Mouse (Mus musculus): ENCODE data around the gene Sox18.

DNA sequence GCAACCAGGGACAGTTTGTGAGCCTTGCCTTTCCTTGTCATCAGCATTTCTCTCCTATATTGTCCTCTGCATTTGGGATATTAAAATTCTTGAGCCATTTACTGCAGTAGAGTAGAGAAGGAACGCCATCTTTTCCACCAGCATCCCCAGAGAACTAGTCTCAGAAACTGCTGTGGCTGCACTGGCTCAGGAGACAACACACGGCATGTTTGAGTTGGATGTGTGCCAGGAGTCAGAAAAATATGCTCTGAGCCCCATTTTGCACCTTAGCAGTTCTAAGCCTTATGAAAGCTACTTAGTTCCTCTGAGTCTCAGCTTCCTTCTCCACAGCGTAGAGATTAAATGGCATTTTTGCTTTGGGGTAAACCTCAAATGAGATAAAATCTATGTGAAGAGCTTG lies 45.6 kb upstream of the Sox18 start:
- TF ChIP-seq GATA1 (IDR thresholded peaks at IDR 0.05; ENCODE audit: borderline replicate concordance, low read length) (no peak), FLI1 (IDR thresholded peaks at IDR 0.05; ENCODE audit: low read length) (no peak)

Measured in megakaryocyte, embryonic 14.5 days (primary cell).